Mouse (Mus musculus) myocyte (in vitro differentiated cells): ENCODE results near the gene Elfn1.
A peak's percentile ranks its signal among the peaks of the same experiment; 100 is the strongest.

Experiments used
- E2F4 ChIP-seq: IDR thresholded peaks from one replicate; pipeline ENCODE4 v1.6.1; 2011; ENCODE audit warnings: mild to moderate bottlenecking, control low read depth, moderate library complexity; ENCODE audit not compliant: insufficient read depth
- MYOG ChIP-seq, 3 experiments: IDR thresholded peaks; one replicate each; pipeline ENCODE4 v1.6.1; 2011; ENCODE audit warnings: control low read depth in 2 of 3, low read depth in 2 of 3, mild to moderate bottlenecking in 2 of 3; ENCODE audit not compliant: insufficient read length in 2 of 3, control insufficient read depth in 1 of 3, insufficient read depth in 1 of 3
- POLR2A ChIP-seq: IDR thresholded peaks from one replicate; pipeline ENCODE4 v1.6.1; 2011; ENCODE audit warnings: low read depth, mild to moderate bottlenecking, control low read depth, moderate library complexity; ENCODE audit not compliant: insufficient read length
- POLR2AphosphoS2 ChIP-seq: IDR thresholded peaks from one replicate; pipeline ENCODE4 v1.6.1; 2011; ENCODE audit warnings: low read depth, control low read depth; ENCODE audit not compliant: insufficient read length
- USF1 ChIP-seq: IDR thresholded peaks from one replicate; pipeline ENCODE4 v1.6.1; 2011; ENCODE audit warnings: low read depth, mild to moderate bottlenecking, control low read depth, moderate library complexity

GRCm38 (mm10) chr5:139909710-139910550 is 2.2 kb downstream of the Elfn1 start:
- TF ChIP-seq POLR2AphosphoS2: no peak
- TF ChIP-seq USF1: no peak
- TF ChIP-seq POLR2A: no peak
- TF ChIP-seq MYOG (IDR thresholded peaks at IDR 0.05; ENCODE audit: control insufficient read depth in 1 of 3, insufficient read depth in 1 of 3, insufficient read length in 2 of 3, low read depth in 2 of 3): peak in 2 of 3 experiments; percentile 12 to 52
- TF ChIP-seq E2F4: no peak
